Mouse (Mus musculus): ENCODE data around the gene Gm49320. TPM values are rescaled to one million over a fixed set of nuclear protein-coding genes. Genes with fewer than 3 reads are reported as not detected.

The Gm49320 gene
- polyA plus RNA-seq, 1 experiment = not detected

DNA sequence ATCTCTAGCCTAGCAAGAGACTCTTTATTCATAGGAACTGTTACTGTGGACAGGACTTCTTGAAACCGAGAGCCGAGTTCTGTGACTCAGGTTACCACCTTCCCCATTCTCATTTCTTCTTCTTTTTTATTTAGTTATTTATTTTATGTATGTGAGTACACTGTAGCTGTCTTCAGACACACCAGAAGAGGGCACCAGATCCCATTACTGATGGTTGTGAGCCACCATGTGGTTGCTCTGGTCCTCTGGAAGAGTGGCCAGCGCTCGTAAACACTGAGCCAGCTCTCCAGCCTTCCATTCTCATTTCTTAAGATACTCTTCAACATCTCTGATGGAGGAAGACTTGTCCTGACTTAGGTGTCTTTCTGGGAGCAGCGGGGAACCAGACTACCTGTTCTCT is 54.1 kb downstream of the Gm49320 start:
- no peak overlapping the region for H3K27ac ChIP-seq (ENCODE audit: insufficient read depth, low read depth, low read length)
- H3K4me3 ChIP-seq (ENCODE audit: insufficient read depth, low read depth, low read length) = no peak overlapping the region
- TF ChIP-seq CTCF (IDR thresholded peaks at IDR 0.05; ENCODE audit: insufficient read depth, low read depth, low read length) (no peak), POLR2A (IDR thresholded peaks at IDR 0.05; ENCODE audit: insufficient read depth, low read depth, low read length) (no peak)
- 82% methylated on average over 5 of the region's 5 CpGs for WGBS
- no peaks in the 10 kb centered on the region for H3K4me1 ChIP-seq (ENCODE audit: control insufficient read depth, insufficient read depth, low read length)

DNA sequence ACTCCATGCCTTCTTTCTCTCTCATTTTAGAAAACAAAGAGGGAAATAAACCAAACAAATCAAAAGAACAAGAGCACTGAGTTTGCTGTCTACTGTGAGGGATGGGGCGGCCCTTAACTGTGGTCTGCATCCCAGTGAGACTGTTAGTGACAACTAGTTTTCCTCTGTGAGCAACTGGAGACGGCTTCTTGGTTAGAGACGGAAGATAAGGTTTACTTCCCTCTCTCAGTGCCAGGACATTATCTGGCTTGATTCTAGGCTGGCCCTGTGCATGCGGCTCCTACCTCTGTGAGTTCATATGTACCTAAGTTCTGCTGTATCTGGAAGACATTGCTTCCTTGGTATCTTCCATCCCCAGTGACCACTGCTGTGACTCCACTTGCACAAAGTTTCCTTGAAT is 59.2 kb downstream of the Gm49320 start:
- no peak overlapping the region for H3K4me3 ChIP-seq (ENCODE audit: insufficient read depth, low read depth, low read length)
- no peak for TF ChIP-seq POLR2A (IDR thresholded peaks at IDR 0.05; ENCODE audit: insufficient read depth, low read depth, low read length)
- no peak for TF ChIP-seq CTCF (IDR thresholded peaks at IDR 0.05; ENCODE audit: insufficient read depth, low read depth, low read length)
- H3K27ac ChIP-seq (ENCODE audit: insufficient read depth, low read depth, low read length) = no peak overlapping the region
- no peaks in the 10 kb centered on the region for H3K4me1 ChIP-seq (ENCODE audit: control insufficient read depth, insufficient read depth, low read length)
- WGBS = 95% methylated on average over 4 of the region's 4 CpGs

Other genes starting within 250 kb of the Gm49320 start
- gene Cd209f, start 133.0 kb upstream of the Gm49320 start, polyA plus RNA-seq (2012; ENCODE audit: insufficient read depth, insufficient read length, low replicate concordance, missing spikeins) = not detected in 2 replicates
- gene Cd209g, start 104.8 kb upstream of the Gm49320 start, polyA plus RNA-seq (2012; ENCODE audit: insufficient read depth, insufficient read length, low replicate concordance, missing spikeins) = not detected in 2 replicates
- gene Evi5l, start 72.3 kb upstream of the Gm49320 start, polyA plus RNA-seq (2012; ENCODE audit: insufficient read depth, insufficient read length, low replicate concordance, missing spikeins) = not detected in 2 replicates
- not detected in 2 replicates for gene Prr36, start 21.4 kb upstream of the Gm49320 start, polyA plus RNA-seq (2012; ENCODE audit: insufficient read depth, insufficient read length, low replicate concordance, missing spikeins)
- gene Lrrc8e, start 12.0 kb upstream of the Gm49320 start, polyA plus RNA-seq (2012; ENCODE audit: insufficient read depth, insufficient read length, low replicate concordance, missing spikeins) = not detected in 2 replicates
- not detected in 2 replicates for gene Map2k7, start 125 bp upstream of the Gm49320 start, polyA plus RNA-seq (2012; ENCODE audit: insufficient read depth, insufficient read length, low replicate concordance, missing spikeins)
- not detected in 2 replicates for gene Tgfbr3l, start 9.3 kb downstream of the Gm49320 start, polyA plus RNA-seq (2012; ENCODE audit: insufficient read depth, insufficient read length, low replicate concordance, missing spikeins)
- gene Snapc2, start 14.2 kb downstream of the Gm49320 start, polyA plus RNA-seq (2012; ENCODE audit: insufficient read depth, insufficient read length, low replicate concordance, missing spikeins) = not detected in 2 replicates
- not detected in 2 replicates for gene Ctxn1, start 20.4 kb downstream of the Gm49320 start, polyA plus RNA-seq (2012; ENCODE audit: insufficient read depth, insufficient read length, low replicate concordance, missing spikeins)
- gene Timm44, start 37.0 kb downstream of the Gm49320 start, polyA plus RNA-seq (2012; ENCODE audit: insufficient read depth, insufficient read length, low replicate concordance, missing spikeins) = not detected in 2 replicates
- gene Ccl25, start 86.3 kb downstream of the Gm49320 start, polyA plus RNA-seq (2012; ENCODE audit: insufficient read depth, insufficient read length, low replicate concordance, missing spikeins) = 506 TPM in 1 of 2 replicates, not detected in the other
- gene Elavl1, start 86.5 kb downstream of the Gm49320 start, polyA plus RNA-seq (2012; ENCODE audit: insufficient read depth, insufficient read length, low replicate concordance, missing spikeins) = 138 TPM in 1 of 2 replicates, not detected in the other

Measured in olfactory bulb, adult 2 months (tissue).